Mouse (Mus musculus): Measurements from ENCODE around the gene Prpf6. TPM values are rescaled to one million over a fixed set of nuclear protein-coding genes. Genes with fewer than 3 reads are reported as not detected.

Gene Prpf6
- total RNA-seq, 2 experiments from 2014 or later = 48.3 to 51.3 TPM

Small RNA genes lying within 50 kb of the gene (microRNA-seq; reads per million reads assigned to microRNA genes)
- 0 to 0.26 reads per million in 2 experiments for gene Mir7006

Other genes starting within 250 kb of the Prpf6 start
- 10 to 100 TPM; 62.1 to 63.3 TPM for gene Zgpat, start 226.9 kb upstream of the Prpf6 start, total RNA-seq (2021)
- 10 to 100 TPM; 36.4 to 42.5 TPM for gene Arfrp1, start 226.5 kb upstream of the Prpf6 start, total RNA-seq (2021)
- 10 to 100 TPM; 31.3 to 35.1 TPM for gene Lime1, start 211.8 kb upstream of the Prpf6 start, total RNA-seq (2021)
- 10 to 100 TPM; 14.3 to 16.9 TPM for gene Zbtb46, start 132.4 kb upstream of the Prpf6 start, total RNA-seq (2021)
- gene Abhd16b, start 98.7 kb upstream of the Prpf6 start, total RNA-seq (2021) = not detected
- 10 to 100 TPM; 69.5 to 74.8 TPM for gene Tpd52l2, start 94.7 kb upstream of the Prpf6 start, total RNA-seq (2021)
- gene Dnajc5, start 71.4 kb upstream of the Prpf6 start, total RNA-seq (2021) = 100 to 1,000 TPM; 300 to 308 TPM
- gene Uckl1, start 7.0 kb upstream of the Prpf6 start, total RNA-seq (2021) = 10 to 100 TPM; 41.2 to 42.9 TPM
- 100 to 1,000 TPM; 112 to 121 TPM for gene Zfp512b, start 935 bp downstream of the Prpf6 start, total RNA-seq (2021)
- 10 to 100 TPM; 20.2 to 22.0 TPM for gene Samd10, start 7.3 kb downstream of the Prpf6 start, total RNA-seq (2021)
- under 1 TPM in 1 of 2 experiments, not detected in 1; 0.78 TPM for gene Gm29797, start 65.2 kb downstream of the Prpf6 start, total RNA-seq (2021)
- 10 to 100 TPM; 10.6 to 14.7 TPM for gene Sox18, start 79.8 kb downstream of the Prpf6 start, total RNA-seq (2021)
- 10 to 100 TPM; 60.0 to 62.9 TPM for gene Tcea2, start 88.4 kb downstream of the Prpf6 start, total RNA-seq (2021)
- gene Rgs19, start 102.1 kb downstream of the Prpf6 start, total RNA-seq (2021) = 10 to 100 TPM; 39.6 to 42.3 TPM
- not detected for gene Lkaaear1, start 106.6 kb downstream of the Prpf6 start, total RNA-seq (2021)
- gene Oprl1, start 123.1 kb downstream of the Prpf6 start, total RNA-seq (2021) = 10 to 100 TPM; 64.5 to 65.5 TPM
- 10 to 100 TPM; 20.4 to 21.3 TPM for gene Myt1, start 171.5 kb downstream of the Prpf6 start, total RNA-seq (2021)
- gene Pcmtd2, start 246.0 kb downstream of the Prpf6 start, total RNA-seq (2021) = 10 to 100 TPM; 65.9 to 69.4 TPM

Measured in left cerebral cortex, postnatal 14 days (tissue).